Mouse (Mus musculus) thymus, postnatal 25 days (tissue): ENCODE data around the gene Tmem91.

Experiments
- DNase-seq: peaks from one replicate; pipeline ENCODE4 v3.0.0; 2022

The Tmem91 gene

DNA sequence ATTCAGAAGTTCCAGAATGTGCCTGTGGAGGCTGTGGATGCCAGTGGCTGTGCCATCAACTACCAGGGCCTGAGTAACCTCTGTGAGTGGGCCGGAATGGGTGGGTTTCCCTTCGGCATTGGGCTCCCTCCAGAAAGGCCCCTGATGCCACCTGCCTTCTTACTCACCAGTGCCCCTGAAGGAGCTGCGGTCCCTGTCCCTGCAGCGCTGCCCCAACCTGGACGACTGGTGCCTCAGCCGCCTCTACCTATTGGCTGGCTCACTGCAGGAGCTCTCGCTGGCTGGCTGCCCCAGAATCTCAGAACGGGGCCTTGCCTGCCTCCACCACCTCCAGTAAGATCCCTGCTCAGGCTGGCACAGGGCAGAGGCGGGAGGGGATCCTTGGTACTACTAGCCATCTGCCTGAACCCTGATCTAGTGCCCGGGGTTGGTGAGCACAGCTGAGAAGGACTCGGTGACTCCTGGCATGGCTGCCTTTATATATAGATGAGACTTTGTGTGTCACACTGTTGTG is 51.1 kb downstream of the Tmem91 start:
- DNase-seq, result no peak

GRCm38 (mm10) chr7:25620751-25621150 is 54.2 kb downstream of the Tmem91 start:
- no peak for DNase-seq

- DNase-seq, result no peak
These were observed 54.9 kb downstream of the Tmem91 start for GRCm38 (mm10) chr7:25620101-25620500.

- DNase-seq, result no peak
These were observed 55.3 kb downstream of the Tmem91 start for GRCm38 (mm10) chr7:25619722-25619991.
